Mouse (Mus musculus): ENCODE results near the gene Pde7b. TPM values are rescaled to one million over a fixed set of nuclear protein-coding genes. Genes with fewer than 3 reads are reported as not detected.

Gene Pde7b
- total RNA-seq, 2 experiments from 2014 or later = 53.7 to 59.7 TPM

GRCm38 (mm10) chr10:20723962-20724361 is 916 bp downstream of the Pde7b start:
- intact Hi-C loops (cut with DNase I) = loop anchor here (5.0 kb wide), 3 partner anchors 67 to 317 kb away; no protein-coding TSS in a partner anchor

GRCm38 (mm10) chr10:20723521-20723915 is 1.4 kb downstream of the Pde7b start:
- no peak for DNase-seq (ENCODE audit: low spot score)
- intact Hi-C loops (cut with DNase I) = loop anchor here (5.0 kb wide), 3 partner anchors 66 to 316 kb away; no protein-coding TSS in a partner anchor

More at GRCm38 (mm10) chr10:20723962-20724361, 916 bp downstream of the Pde7b start:
- DNase-seq (ENCODE audit: low spot score) = no peak

GRCm38 (mm10) chr10:20722651-20723520 is 2.0 kb downstream of the Pde7b start:
- intact Hi-C loops (cut with DNase I) = loop anchor here (5.0 kb wide), 3 partner anchors 66 to 316 kb away; no protein-coding TSS in a partner anchor
- no peak for DNase-seq (ENCODE audit: low spot score)

GRCm38 (mm10) chr10:20719201-20719600 is 5.7 kb downstream of the Pde7b start:
- intact Hi-C loops (cut with DNase I) = no loop called here
- DNase-seq (ENCODE audit: low spot score) = no peak

DNA sequence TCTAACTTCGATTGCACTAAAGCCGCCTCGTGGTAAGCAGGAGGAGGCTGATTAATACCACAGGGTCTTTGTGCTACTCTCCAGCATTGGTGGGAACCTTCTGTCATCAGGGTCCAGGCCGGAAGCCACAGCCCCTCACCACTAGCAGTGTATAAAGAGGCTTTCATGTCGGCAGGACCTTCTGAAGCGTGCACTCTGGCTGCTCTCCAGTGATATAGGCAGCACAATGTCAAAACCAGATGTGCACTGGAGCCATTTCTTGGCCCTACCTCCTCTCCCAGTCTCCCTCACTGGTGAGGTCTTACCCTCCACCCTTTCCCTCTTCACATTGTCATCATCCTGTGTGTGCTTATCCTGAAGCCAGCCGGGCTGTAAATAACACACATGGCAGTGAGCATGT is 24.2 kb downstream of the Pde7b start:
- intact Hi-C loops (cut with DNase I) = no loop called here

GRCm38 (mm10) chr10:20699874-20700273 is 25.0 kb downstream of the Pde7b start:
- intact Hi-C loops (cut with DNase I) = no loop called here
- no peak for DNase-seq (ENCODE audit: low spot score)

More for the DNA sequence above, 24.2 kb downstream of the Pde7b start:
- no peak for DNase-seq (ENCODE audit: low spot score)

DNA sequence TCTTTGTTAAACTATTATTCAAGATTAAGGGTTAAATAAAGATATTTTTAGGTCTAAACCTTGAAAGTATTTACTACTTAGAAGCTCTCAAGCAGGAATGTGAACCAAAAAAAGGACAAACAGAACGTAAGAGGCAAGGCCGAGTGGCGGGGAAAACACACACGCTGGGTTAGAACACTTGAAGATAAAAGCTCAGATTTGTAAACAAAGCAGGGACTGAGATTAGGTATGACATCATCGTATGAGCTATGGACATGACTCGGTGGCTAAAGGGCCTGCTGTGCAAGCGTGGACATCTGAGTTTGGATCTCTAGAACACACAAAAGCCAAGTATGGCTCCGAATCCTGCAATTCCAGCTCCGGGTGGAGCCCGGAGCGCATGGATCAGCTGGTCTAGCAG is 29.2 kb downstream of the Pde7b start:
- no peak for DNase-seq (ENCODE audit: low spot score)
- intact Hi-C loops (cut with DNase I) = no loop called here

GRCm38 (mm10) chr10:20690002-20690401 is 34.9 kb downstream of the Pde7b start:
- intact Hi-C loops (cut with DNase I) = no loop called here
- DNase-seq (ENCODE audit: low spot score) = no peak

DNA sequence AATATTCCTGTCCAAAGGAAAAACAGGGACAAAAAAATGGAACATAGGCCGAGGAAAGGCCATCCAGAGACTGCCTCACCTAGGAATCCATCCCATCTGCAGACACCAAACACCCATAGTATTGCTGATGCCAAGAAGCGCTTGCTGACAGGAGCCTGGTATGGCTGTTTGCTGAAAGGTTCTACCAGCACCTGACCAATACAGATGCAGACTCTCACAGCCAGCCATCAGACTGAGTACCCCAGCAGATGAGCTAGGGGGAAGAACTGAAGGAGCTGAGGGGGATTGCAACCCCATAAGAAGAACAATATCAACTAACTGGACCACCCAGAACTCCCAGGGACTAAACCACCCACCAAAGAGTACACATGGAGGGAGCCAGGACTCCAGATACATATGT is 40.7 kb downstream of the Pde7b start:
- intact Hi-C loops (cut with DNase I) = no loop called here
- DNase-seq (ENCODE audit: low spot score) = no peak

- no peak for DNase-seq (ENCODE audit: low spot score)
- intact Hi-C loops (cut with DNase I) = no loop called here
Measured at GRCm38 (mm10) chr10:20680986-20681385, 43.9 kb downstream of the Pde7b start.

DNA sequence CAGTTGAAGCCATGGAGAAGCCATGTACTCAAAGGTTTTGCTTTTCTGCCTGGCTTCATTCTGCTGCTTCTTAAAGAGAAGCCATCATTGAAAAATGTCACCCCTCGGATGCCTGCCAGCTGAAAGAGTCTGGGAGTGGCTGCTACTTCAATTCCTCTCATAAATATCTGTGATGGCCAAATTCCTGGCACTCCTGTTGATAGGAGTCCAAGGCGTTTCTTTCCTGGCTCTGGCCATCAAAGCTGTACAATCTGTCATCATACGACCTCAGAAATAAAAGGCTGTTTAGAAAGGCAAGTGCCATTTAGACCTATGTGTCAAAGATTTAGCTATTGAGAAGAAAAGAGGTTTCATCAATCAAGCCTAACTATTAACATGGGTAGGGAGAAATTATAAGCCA is 49.6 kb downstream of the Pde7b start:
- DNase-seq (ENCODE audit: low spot score) = no peak
- intact Hi-C loops (cut with DNase I) = no loop called here

- peak; percentile 57 for DNase-seq (ENCODE audit: low spot score)
- intact Hi-C loops (cut with DNase I) = no loop called here
Measured at GRCm38 (mm10) chr10:20673798-20674197, 51.1 kb downstream of the Pde7b start.

DNA sequence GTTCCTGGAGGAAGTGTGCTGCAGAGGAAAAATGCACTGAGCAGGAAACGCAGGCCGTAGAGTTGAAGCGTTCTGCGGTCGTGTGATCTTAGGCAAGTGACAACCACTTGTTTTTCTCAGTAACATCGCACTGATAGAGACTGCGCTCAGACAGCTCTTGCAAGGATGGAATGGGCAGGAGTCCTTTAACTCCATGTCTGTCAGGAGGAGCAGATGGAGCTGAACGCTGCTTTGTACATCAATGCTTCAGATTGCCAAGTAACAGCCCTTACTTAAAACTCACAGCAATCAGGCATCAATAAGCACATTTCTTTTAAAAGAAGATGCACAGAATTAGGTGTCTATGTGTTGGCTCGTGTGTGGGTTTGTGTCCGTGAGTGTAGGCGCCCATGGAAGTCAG is 52.3 kb downstream of the Pde7b start:
- intact Hi-C loops (cut with DNase I) = no loop called here
- no peak for DNase-seq (ENCODE audit: low spot score)

GRCm38 (mm10) chr10:20671621-20672020 is 53.3 kb downstream of the Pde7b start:
- DNase-seq (ENCODE audit: low spot score) = no peak
- intact Hi-C loops (cut with DNase I) = no loop called here

DNA sequence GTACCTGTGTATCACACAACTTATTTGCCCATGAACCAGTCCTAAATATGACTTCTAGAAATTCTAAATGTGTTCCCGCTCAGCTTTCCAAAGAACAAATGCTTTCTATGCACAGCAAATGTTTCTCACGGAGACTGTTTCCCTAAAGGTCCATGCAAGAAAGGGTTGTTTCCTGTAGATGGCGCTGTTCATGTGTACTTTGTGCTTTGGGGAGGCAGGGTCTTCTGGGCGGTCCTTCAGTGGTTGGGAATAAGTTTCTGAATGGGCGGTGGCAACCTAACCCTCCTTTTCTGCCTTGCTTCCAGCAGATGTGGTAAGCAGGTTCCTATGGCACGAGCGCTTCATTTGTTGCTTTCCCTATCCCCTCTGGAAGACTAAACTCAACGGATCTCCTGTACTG is 54.3 kb downstream of the Pde7b start:
- DNase-seq (ENCODE audit: low spot score) = no peak
- intact Hi-C loops (cut with DNase I) = no loop called here

DNA sequence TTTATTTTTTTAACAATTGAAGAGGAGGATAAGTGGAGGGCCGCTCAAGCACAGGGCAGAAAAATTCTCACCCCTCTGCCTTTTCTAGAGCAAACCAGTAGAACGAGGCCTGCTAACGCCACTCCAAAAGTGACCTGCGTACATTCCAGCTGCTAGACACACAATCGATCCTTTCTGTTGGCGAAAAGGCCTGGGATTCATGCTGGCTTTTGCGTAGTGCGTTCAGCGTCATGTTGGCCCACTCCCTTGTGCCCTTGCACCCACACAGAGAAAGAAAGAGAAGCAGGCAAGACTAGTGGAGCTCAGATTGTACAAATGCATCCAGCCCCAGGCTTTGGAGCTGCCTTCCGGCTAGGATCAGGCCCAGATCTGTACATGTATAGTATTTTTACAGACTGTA is 55.4 kb downstream of the Pde7b start:
- no peak for DNase-seq (ENCODE audit: low spot score)
- intact Hi-C loops (cut with DNase I) = no loop called here

DNA sequence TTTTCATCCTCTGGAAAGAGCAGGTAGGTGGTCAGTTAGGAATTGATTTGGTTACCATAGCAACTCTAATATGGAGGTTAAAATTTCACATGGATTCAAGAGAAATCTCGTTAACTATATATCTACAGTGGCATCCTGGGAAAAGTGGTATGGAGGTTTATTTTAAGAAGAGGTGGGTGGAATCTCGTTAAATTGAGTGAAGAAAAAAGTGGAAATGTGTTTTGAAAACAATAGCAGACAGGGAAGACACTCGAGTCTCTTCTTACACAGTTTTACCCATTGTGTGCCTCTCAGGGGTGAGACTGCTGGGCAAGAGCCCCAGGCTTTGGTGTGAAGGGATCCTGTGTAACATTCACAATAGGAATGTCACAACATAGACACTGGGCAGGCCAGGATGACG is 56.3 kb downstream of the Pde7b start:
- intact Hi-C loops (cut with DNase I) = no loop called here

GRCm38 (mm10) chr10:20666655-20667054 is 58.2 kb downstream of the Pde7b start:
- no peak for DNase-seq (ENCODE audit: low spot score)

More for the DNA sequence above, 56.3 kb downstream of the Pde7b start:
- no peak for DNase-seq (ENCODE audit: low spot score)

GRCm38 (mm10) chr10:20662951-20663350 is 61.9 kb downstream of the Pde7b start:
- DNase-seq (ENCODE audit: low spot score) = no peak
- intact Hi-C loops (cut with DNase I) = no loop called here

More at GRCm38 (mm10) chr10:20666655-20667054, 58.2 kb downstream of the Pde7b start:
- intact Hi-C loops (cut with DNase I) = no loop called here

DNA sequence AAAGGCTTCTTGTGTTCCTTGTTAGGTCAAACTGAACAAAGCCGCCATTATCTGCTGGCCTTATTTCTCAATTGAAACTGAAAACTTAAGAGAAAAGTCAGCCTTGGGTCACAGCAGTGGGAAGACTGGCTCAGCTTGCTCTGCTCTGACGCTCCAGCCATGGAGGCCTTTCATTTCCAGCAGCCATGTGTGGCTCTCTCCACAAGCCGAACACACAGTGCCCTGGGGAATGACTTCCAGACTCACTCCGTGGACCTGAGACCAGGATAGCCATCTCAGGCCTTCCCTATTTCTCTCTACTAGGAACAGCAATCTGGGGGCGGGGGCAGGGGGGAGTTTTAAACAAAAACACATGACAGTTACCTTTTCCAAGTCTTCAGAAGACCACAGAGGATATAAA is 63.2 kb downstream of the Pde7b start:
- intact Hi-C loops (cut with DNase I) = no loop called here
- no peak for DNase-seq (ENCODE audit: low spot score)

DNA sequence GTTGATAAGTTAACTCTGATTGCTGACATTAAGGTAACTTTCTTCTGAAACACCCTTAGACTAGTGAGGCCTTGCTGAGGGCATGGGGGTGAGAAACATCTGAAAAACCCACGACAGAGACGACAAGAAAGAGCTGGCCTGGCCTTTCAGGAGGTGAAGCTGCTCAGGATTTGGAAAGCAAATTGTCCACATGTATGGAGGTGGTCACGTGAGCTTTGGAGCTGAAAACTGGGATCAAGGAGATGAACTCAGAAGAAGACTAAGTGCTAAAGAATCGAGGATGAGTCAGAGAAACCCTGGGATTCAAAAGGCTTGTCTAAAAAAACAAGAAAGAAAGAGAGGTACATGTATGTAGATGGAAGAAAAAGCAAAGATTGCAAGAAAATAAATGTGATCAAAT is 65.2 kb downstream of the Pde7b start:
- intact Hi-C loops (cut with DNase I) = loop anchor here (5.0 kb wide), 1 partner anchor 63 kb away; no protein-coding TSS in a partner anchor
- no peak for DNase-seq (ENCODE audit: low spot score)

Data from heart, postnatal 25 days (tissue).